Mouse (Mus musculus): Measurements from ENCODE around the gene Tango2.
"Not testable (repeated sequence)": the region's sequence is repeated elsewhere in the genome, so short reads cannot be mapped to it uniquely, and the experiment has no call there.

The Tango2 gene

GRCm38 (mm10) chr16:18342650-18343570 lies 5.0 kb downstream of the Tango2 start:
- DNase-seq = peak in 1 of 2 experiments; percentile 31

GRCm38 (mm10) chr16:18342076-18342475 lies 5.8 kb downstream of the Tango2 start:
- no peak for DNase-seq

GRCm38 (mm10) chr16:18341605-18342004 lies 6.3 kb downstream of the Tango2 start:
- no peak for DNase-seq

- no peak for DNase-seq
These were observed 8.0 kb downstream of the Tango2 start for GRCm38 (mm10) chr16:18339866-18340265.

- DNase-seq = no peak
These were observed 10.6 kb downstream of the Tango2 start for GRCm38 (mm10) chr16:18337261-18337660.

- DNase-seq = no peak
These were observed 11.9 kb downstream of the Tango2 start for GRCm38 (mm10) chr16:18335981-18336380.

- no peak for DNase-seq
These were observed 13.9 kb downstream of the Tango2 start for GRCm38 (mm10) chr16:18333976-18334375.

GRCm38 (mm10) chr16:18328524-18328923 lies 19.4 kb downstream of the Tango2 start:
- DNase-seq = no peak

- DNase-seq = no peak
These were observed 20.0 kb downstream of the Tango2 start for GRCm38 (mm10) chr16:18327936-18328335.

- DNase-seq = peak; percentile 33 to 66
These were observed 22.2 kb downstream of the Tango2 start for GRCm38 (mm10) chr16:18325741-18326140.

- no peak for DNase-seq
These were observed 23.9 kb downstream of the Tango2 start for GRCm38 (mm10) chr16:18324031-18324430.

GRCm38 (mm10) chr16:18323460-18323859 lies 24.4 kb downstream of the Tango2 start:
- no peak for DNase-seq

GRCm38 (mm10) chr16:18321443-18321842 lies 26.5 kb downstream of the Tango2 start:
- DNase-seq = no peak

- no peak for DNase-seq
These were observed 28.9 kb downstream of the Tango2 start for GRCm38 (mm10) chr16:18318992-18319391.

GRCm38 (mm10) chr16:18308159-18308558 lies 39.7 kb downstream of the Tango2 start:
- no peak for DNase-seq

GRCm38 (mm10) chr16:18289614-18290013 lies 58.3 kb downstream of the Tango2 start:
- DNase-seq = not testable (repeated sequence)

GRCm38 (mm10) chr16:18289067-18289588 lies 58.8 kb downstream of the Tango2 start, which contains the start of gene Dgcr8:
Dgcr8 (minus strand) TSS chr16:18289246.
- peak; percentile 97 to 99 for DNase-seq

GRCm38 (mm10) chr16:18288581-18289061 lies 59.3 kb downstream of the Tango2 start:
- DNase-seq = no peak

GRCm38 (mm10) chr16:18288166-18288565 lies 59.7 kb downstream of the Tango2 start:
- DNase-seq = peak in 1 of 2 experiments; percentile 11

GRCm38 (mm10) chr16:18275166-18275565 lies 72.7 kb downstream of the Tango2 start:
- no peak for DNase-seq

GRCm38 (mm10) chr16:18268182-18268581 lies 79.7 kb downstream of the Tango2 start:
- DNase-seq = no peak

GRCm38 (mm10) chr16:18265024-18265423 lies 82.9 kb downstream of the Tango2 start:
- no peak for DNase-seq

GRCm38 (mm10) chr16:18258221-18258620 lies 89.7 kb downstream of the Tango2 start, which contains the start of gene Gm49776:
Gm49776 (minus strand) TSS chr16:18258321.
- no peak for DNase-seq

- no peak for DNase-seq
These were observed 94.0 kb downstream of the Tango2 start for GRCm38 (mm10) chr16:18253866-18254265.
